Mouse (Mus musculus) hindbrain, postnatal 0 days (tissue): ENCODE measurements at regions not wholly inside any gene's neighbourhood (a gene's known extent, or its start where the extent isn't known, plus 50 kb on each side); places are given as distances from the start of the nearest gene placed in this dataset.

Experiments used
- ATAC-seq: fragments of 200-750 bp; cut with Nextera tagmentation; 2 replicates; pipeline ENCODE4 v1.8.0; 2017; ENCODE audit warnings: mild to moderate bottlenecking, moderate TSS enrichment, moderate library complexity
- DNase-seq: peaks from one replicate; pipeline ENCODE4 v3.0.0-alpha.2; 2015; ENCODE audit warnings: low spot score
- H3K27ac ChIP-seq: fragments of 300-500 bp; sonication (generic); 2 replicates; pipeline ENCODE4 v1.5.1; 2014; ENCODE audit warnings: mild to moderate bottlenecking
- H3K27me3 ChIP-seq: fragments of 300-500 bp; sonication (generic); 2 replicates; pipeline ENCODE4 v1.6.1; 2014; ENCODE audit warnings: low read length, mixed read lengths; ENCODE audit not compliant: insufficient read depth
- H3K36me3 ChIP-seq: fragments of 300-500 bp; sonication (generic); 2 replicates; pipeline ENCODE4 v1.6.1; 2014; ENCODE audit warnings: low read length, mixed read lengths; ENCODE audit not compliant: insufficient read depth
- H3K4me1 ChIP-seq: fragments of 300-500 bp; sonication (generic); 2 replicates; pipeline ENCODE4 v1.6.1; 2014; ENCODE audit warnings: antibody characterized with exemption, low read length, mixed read lengths; ENCODE audit not compliant: insufficient read depth
- H3K4me2 ChIP-seq: fragments of 300-500 bp; sonication (generic); 2 replicates; pipeline ENCODE4 v1.6.1; 2014; ENCODE audit warnings: low read depth, mild to moderate bottlenecking, low read length, moderate library complexity, mixed read lengths
- H3K4me3 ChIP-seq: fragments of 300-500 bp; sonication (generic); 2 replicates; pipeline ENCODE4 v1.5.1; 2014; ENCODE audit warnings: low read length
- H3K9ac ChIP-seq: fragments of 300-500 bp; sonication (generic); replicated peaks from 2 replicates; pipeline ENCODE4 v1.6.1; 2014; ENCODE audit warnings: mild to moderate bottlenecking, low read length, moderate library complexity, mixed read lengths
- H3K9me3 ChIP-seq: fragments of 300-500 bp; sonication (generic); 2 replicates; pipeline ENCODE4 v1.6.1; 2016; ENCODE audit warnings: low read length, mixed read lengths
- CTCF ChIP-seq: IDR thresholded peaks from 2 replicates; pipeline ENCODE4 v1.5.1; 2016; ENCODE audit warnings: antibody characterized with exemption, control low read depth, low read depth
- WGBS: fragments of 180-500 bp; shearing (Covaris S2); extraction: QIAGEN DNeasy Blood & Tissue Kit; methylation state at CpG from one replicate; pipeline ENCODE4 v1.1.7; 2014; 5-methylcytosine and 5-hydroxymethylcytosine counted together

- H3K4me2 ChIP-seq = no peak overlapping the region
- ATAC-seq = no peak
- 67% methylated on average over 7 of the region's 7 CpGs for WGBS
Observed at GRCm38 (mm10) chr5:116852691-116853090, 261.1 kb upstream of the Srrm4 start.

DNA sequence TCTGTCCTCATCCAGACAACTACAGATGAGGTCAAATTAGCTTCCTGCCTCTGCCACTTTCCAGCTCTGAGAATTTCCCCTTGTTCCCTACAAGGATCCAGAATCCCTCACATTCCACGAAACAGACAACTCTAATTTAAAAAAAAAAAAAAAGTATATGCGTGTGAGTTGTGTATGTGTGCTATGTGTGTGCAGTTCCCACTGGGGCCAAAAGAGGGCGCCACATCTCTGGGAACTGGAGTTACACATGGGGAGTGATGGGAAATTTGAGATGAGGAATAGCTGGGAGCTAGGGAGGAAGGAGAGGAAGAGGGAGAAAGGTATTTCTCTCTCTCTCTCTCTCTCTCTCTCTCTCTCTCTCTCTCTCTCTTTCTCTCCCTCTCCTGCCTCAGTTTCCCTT is 240.3 kb upstream of the Srrm4 start:
- WGBS = 71% methylated on average over 3 of the region's 3 CpGs
- DNase-seq (no peak), ATAC-seq (no peak)

More at GRCm38 (mm10) chr5:116852691-116853090, 261.1 kb upstream of the Srrm4 start:
- no peak for TF ChIP-seq CTCF
- DNase-seq = no peak
- H3K27me3 ChIP-seq = no peaks in the 10 kb centered on the region
- H3K4me1 ChIP-seq = no peaks in the 10 kb centered on the region
- H3K4me3 ChIP-seq = no peak overlapping the region
- no peaks in the 10 kb centered on the region for H3K36me3 ChIP-seq
- H3K9ac ChIP-seq = no peak overlapping the region
- H3K27ac ChIP-seq = no peak overlapping the region
- H3K9me3 ChIP-seq = no peaks in the 10 kb centered on the region

GRCm38 (mm10) chr5:116829771-116830170 is 238.2 kb upstream of the Srrm4 start:
- Histone ChIP-seq H3K27me3 (no peaks in the 10 kb centered on the region), H3K4me2 (no peak overlapping the region), H3K27ac (no peak overlapping the region), H3K9ac (no peak overlapping the region), H3K4me1 (no peaks in the 10 kb centered on the region), H3K4me3 (no peak overlapping the region), H3K9me3 (no peaks in the 10 kb centered on the region), H3K36me3 (no peaks in the 10 kb centered on the region)
- ATAC-seq (0 out of 2 replicates have a peak, but pooled peaks have one; percentile 38), DNase-seq (peak; percentile 35)
- TF ChIP-seq CTCF = no peak
- WGBS = 17% methylated on average over 11 of the region's 11 CpGs

More for the DNA sequence above, 240.3 kb upstream of the Srrm4 start:
- no peak; the same call in 1 of the 2 replicates for TF ChIP-seq CTCF
- Histone ChIP-seq H3K4me1 (no peaks in the 10 kb centered on the region), H3K9me3 (no peaks in the 10 kb centered on the region), H3K4me3 (no peak overlapping the region), H3K27ac (no peak overlapping the region), H3K27me3 (no peaks in the 10 kb centered on the region), H3K36me3 (no peaks in the 10 kb centered on the region), H3K9ac (no peak overlapping the region), H3K4me2 (no peak overlapping the region)

- ATAC-seq (no peak), DNase-seq (no peak)
- TF ChIP-seq CTCF = no peak
- Histone ChIP-seq H3K36me3 (no peaks in the 10 kb centered on the region), H3K4me2 (no peak overlapping the region), H3K9me3 (no peaks in the 10 kb centered on the region), H3K4me3 (no peak overlapping the region), H3K27ac (no peak overlapping the region), H3K27me3 (no peaks in the 10 kb centered on the region), H3K9ac (no peak overlapping the region), H3K4me1 (peaks cover 4% of the 10 kb centered on the region; the same call in 1 of the 2 replicates)
- WGBS = 63% methylated on average over 3 of the region's 3 CpGs
Observed at GRCm38 (mm10) chr5:116823260-116823659, 231.6 kb upstream of the Srrm4 start.

DNA sequence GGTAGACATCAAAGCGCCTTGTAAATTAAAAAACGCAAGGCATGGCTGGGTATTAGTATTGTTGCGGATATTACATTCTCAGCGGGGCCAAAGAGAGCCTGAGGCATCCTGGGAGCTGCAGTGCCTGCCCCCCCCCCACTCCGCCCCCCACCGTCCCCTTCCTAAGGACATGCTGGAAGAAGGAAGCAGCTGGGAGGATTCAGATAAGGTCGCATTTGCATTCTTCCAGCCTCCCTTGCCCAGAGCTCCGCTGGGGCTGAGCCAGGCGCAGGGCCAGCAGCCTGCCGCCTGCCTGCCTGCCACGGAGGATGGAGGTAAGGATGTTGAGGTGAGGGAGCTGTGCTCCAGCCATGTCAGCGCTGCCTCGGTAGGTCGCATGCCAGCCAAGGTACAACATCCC is 230.5 kb upstream of the Srrm4 start:
- Histone ChIP-seq H3K36me3 (no peaks in the 10 kb centered on the region), H3K27ac (no peak overlapping the region), H3K9ac (no peak overlapping the region), H3K9me3 (no peaks in the 10 kb centered on the region), H3K4me3 (no peak overlapping the region), H3K4me2 (no peak overlapping the region), H3K27me3 (no peaks in the 10 kb centered on the region), H3K4me1 (peaks cover 4% of the 10 kb centered on the region; the same call in 1 of the 2 replicates)
- 15% methylated on average over 14 of the region's 14 CpGs for WGBS
- 0 out of 2 replicates have a peak, but pooled peaks have one; percentile 27 for ATAC-seq
- TF ChIP-seq CTCF = no peak
- DNase-seq = peak; percentile 62

DNA sequence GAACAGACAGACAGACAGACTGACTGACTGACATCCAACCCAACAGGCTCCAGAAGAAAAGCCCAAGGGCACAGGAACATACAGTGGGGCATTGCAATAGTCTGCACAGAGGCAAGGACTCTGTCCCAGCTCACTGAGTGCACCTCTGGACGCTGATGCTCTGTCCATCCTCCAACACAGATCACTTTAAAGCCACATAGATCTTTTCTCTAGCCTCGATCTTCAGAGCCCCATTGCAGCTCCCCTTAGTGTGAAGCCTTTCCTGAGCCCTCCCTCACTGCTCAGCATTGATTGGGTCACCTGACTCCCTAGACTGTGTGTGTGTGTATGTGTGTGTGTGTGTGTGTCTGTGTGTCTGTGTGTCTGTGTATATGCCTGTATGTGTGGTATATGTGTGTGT is 218.2 kb upstream of the Srrm4 start:
- no peak for DNase-seq
- no peaks in the 10 kb centered on the region for H3K36me3 ChIP-seq
- peaks cover 5% of the 10 kb centered on the region; the same call in 1 of the 2 replicates for H3K4me1 ChIP-seq
- TF ChIP-seq CTCF = no peak; the same call in 1 of the 2 replicates
- H3K9ac ChIP-seq = peak overlapping the region; percentile 31; the same call in 1 of the 2 replicates
- peak overlapping the region; percentile 16; the same call in 1 of the 2 replicates for H3K4me2 ChIP-seq
- ATAC-seq = peak; percentile 60
- H3K27ac ChIP-seq = peak overlapping the region; percentile 71
- H3K9me3 ChIP-seq = no peaks in the 10 kb centered on the region
- WGBS = 7% methylated on average over 2 of the region's 2 CpGs
- no peaks in the 10 kb centered on the region for H3K27me3 ChIP-seq
- no peak overlapping the region for H3K4me3 ChIP-seq

DNA sequence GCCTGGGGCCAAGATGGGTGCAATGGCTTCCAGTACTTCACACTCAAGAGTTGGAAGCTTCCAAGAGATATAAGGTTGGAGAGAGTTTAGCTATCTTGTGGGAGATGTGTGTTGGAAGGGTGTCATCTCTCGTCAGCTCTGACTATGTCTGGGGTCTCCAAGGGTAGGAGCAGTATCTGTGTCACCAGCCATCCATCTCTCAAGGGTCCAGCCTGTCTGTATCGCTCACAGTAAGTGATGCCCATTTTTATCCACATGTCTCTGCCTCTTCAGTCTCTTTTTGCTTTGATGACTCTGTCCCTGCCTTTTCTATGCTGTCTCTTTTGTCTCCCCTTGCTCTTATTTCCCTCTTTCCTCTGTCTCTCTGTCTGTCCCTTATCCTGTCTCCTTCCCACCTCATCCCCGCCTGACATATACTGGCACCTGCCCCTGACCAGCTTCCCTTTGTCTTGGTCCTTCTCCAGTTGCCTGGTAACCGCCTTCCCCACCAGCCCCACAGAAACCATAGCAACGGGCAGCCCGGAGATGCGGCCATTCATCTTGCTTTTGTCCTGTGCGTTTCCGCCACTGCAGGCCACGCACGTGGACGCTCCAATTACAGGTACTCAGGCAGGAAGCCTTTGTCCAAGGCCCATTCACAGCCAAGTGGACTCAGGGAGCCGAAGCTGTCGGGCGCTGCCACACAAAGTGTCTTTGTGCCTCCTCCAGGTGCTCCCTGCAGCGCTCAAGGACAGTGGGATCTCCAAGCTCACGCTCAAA is 217.6 kb upstream of the Srrm4 start:
- no peak; the same call in 1 of the 2 replicates for TF ChIP-seq CTCF
- 8% methylated on average over 17 of the region's 17 CpGs for WGBS

More for the DNA sequence above, 217.6 kb upstream of the Srrm4 start:
- H3K4me2 ChIP-seq = peak overlapping the region; percentile 16; the same call in 1 of the 2 replicates
- no peak overlapping the region for H3K4me3 ChIP-seq
- H3K27me3 ChIP-seq = no peaks in the 10 kb centered on the region
- no peaks in the 10 kb centered on the region for H3K36me3 ChIP-seq
- peak overlapping the region; percentile 31; the same call in 1 of the 2 replicates for H3K9ac ChIP-seq
- H3K4me1 ChIP-seq = peaks cover 5% of the 10 kb centered on the region; the same call in 1 of the 2 replicates
- peak overlapping the region; percentile 71 for H3K27ac ChIP-seq
- ATAC-seq = peak; percentile 87
- H3K9me3 ChIP-seq = no peaks in the 10 kb centered on the region
- DNase-seq = peak; percentile 88
